Mouse (Mus musculus) embryonic facial prominence, embryonic 12.5 days (tissue): ENCODE measurements around the gene Spdye4a. TPM values are rescaled to one million over a fixed set of nuclear protein-coding genes. Genes with fewer than 3 reads are reported as not detected.
A peak's percentile ranks its signal among the peaks of the same experiment; 100 is the strongest.
"Not testable (repeated sequence)": the region's sequence is repeated elsewhere in the genome, so short reads cannot be mapped to it uniquely, and the experiment has no call there.

Experiments
- ATAC-seq: fragments of 200-750 bp; cut with Nextera tagmentation; 2 replicates; pipeline ENCODE4 v1.8.0; 2017; ENCODE audit not compliant: insufficient number of reproducible peaks, insufficient read depth, low FRiP score, low TSS enrichment
- H3K27ac ChIP-seq: fragments of 300-500 bp; sonication (generic); 2 replicates; pipeline ENCODE4 v1.5.1; 2016; ENCODE audit warnings: mild to moderate bottlenecking
- H3K27me3 ChIP-seq: fragments of 300-500 bp; sonication (generic); 2 replicates; pipeline ENCODE4 v1.6.1; 2016; ENCODE audit warnings: mild to moderate bottlenecking, moderate library complexity
- H3K36me3 ChIP-seq: fragments of 300-500 bp; sonication (generic); 2 replicates; pipeline ENCODE4 v1.6.1; 2016; ENCODE audit warnings: mild to moderate bottlenecking
- H3K4me1 ChIP-seq: fragments of 300-500 bp; sonication (generic); 2 replicates; pipeline ENCODE4 v1.6.1; 2016
- H3K4me2 ChIP-seq: fragments of 300-500 bp; sonication (generic); replicated peaks from 2 replicates; pipeline ENCODE4 v1.6.1; 2016; ENCODE audit warnings: mild to moderate bottlenecking, moderate library complexity
- H3K4me3 ChIP-seq: fragments of 300-500 bp; sonication (generic); 2 replicates; pipeline ENCODE4 v1.5.1; 2016; ENCODE audit warnings: mild to moderate bottlenecking
- H3K9ac ChIP-seq: fragments of 300-500 bp; sonication (generic); 2 replicates; pipeline ENCODE4 v1.6.1; 2016; ENCODE audit warnings: mild to moderate bottlenecking, moderate library complexity
- H3K9me3 ChIP-seq: fragments of 300-500 bp; sonication (generic); 2 replicates; pipeline ENCODE4 v1.6.1; 2016; ENCODE audit warnings: mild to moderate bottlenecking, moderate library complexity
- WGBS: fragments of 180-500 bp; shearing (Covaris S2); methylation state at CpG from one replicate; pipeline ENCODE4 v1.1.7; 2016; 5-methylcytosine and 5-hydroxymethylcytosine counted together
- polyA plus RNA-seq: library from polyadenylated mRNA; unstranded; fragments of >200 nt; fragmentation: Nextera tagmentation; extraction: Ambion mirVana; gene quantifications from 2 replicates; pipeline ENCODE4 v1.2.1, GENCODE M21; 2016

The Spdye4a gene
- polyA plus RNA-seq, 1 experiment from 2014 or later, result not detected

- no peak overlapping the region for H3K27ac ChIP-seq
- ATAC-seq, result no peak
- no peaks in the 10 kb centered on the region for H3K36me3 ChIP-seq
- no peak overlapping the region for H3K4me2 ChIP-seq
- no peak overlapping the region for H3K9ac ChIP-seq
- no peaks in the 10 kb centered on the region for H3K4me1 ChIP-seq
- H3K27me3 ChIP-seq, result no peaks in the 10 kb centered on the region
- no peak overlapping the region for H3K4me3 ChIP-seq
- H3K9me3 ChIP-seq, result no peaks in the 10 kb centered on the region
- 77% methylated on average over 1 of the region's 1 CpGs for WGBS
Measured at GRCm38 (mm10) chr5:143222287-143222686, 4.4 kb downstream of the Spdye4a start.

- H3K27me3 ChIP-seq, result no peaks in the 10 kb centered on the region
- no peak overlapping the region for H3K27ac ChIP-seq
- H3K4me3 ChIP-seq, result no peak overlapping the region
- no peak overlapping the region for H3K9ac ChIP-seq
- ATAC-seq, result no peak
- H3K9me3 ChIP-seq, result no peaks in the 10 kb centered on the region
- 74% methylated on average over 5 of the region's 5 CpGs for WGBS
- H3K4me1 ChIP-seq, result no peaks in the 10 kb centered on the region
- H3K36me3 ChIP-seq, result no peaks in the 10 kb centered on the region
- H3K4me2 ChIP-seq, result no peak overlapping the region
Measured at GRCm38 (mm10) chr5:143220996-143221395, 5.7 kb downstream of the Spdye4a start.

- no peak for ATAC-seq
- no peaks in the 10 kb centered on the region for H3K27me3 ChIP-seq
- no peaks in the 10 kb centered on the region for H3K4me1 ChIP-seq
- H3K4me2 ChIP-seq, result no peak overlapping the region
- H3K36me3 ChIP-seq, result no peaks in the 10 kb centered on the region
- no peaks in the 10 kb centered on the region for H3K9me3 ChIP-seq
- WGBS, result 87% methylated on average over 2 of the region's 2 CpGs
- no peak overlapping the region for H3K27ac ChIP-seq
- no peak overlapping the region for H3K9ac ChIP-seq
- no peak overlapping the region for H3K4me3 ChIP-seq
Measured at GRCm38 (mm10) chr5:143213832-143214231, 12.9 kb downstream of the Spdye4a start.

DNA sequence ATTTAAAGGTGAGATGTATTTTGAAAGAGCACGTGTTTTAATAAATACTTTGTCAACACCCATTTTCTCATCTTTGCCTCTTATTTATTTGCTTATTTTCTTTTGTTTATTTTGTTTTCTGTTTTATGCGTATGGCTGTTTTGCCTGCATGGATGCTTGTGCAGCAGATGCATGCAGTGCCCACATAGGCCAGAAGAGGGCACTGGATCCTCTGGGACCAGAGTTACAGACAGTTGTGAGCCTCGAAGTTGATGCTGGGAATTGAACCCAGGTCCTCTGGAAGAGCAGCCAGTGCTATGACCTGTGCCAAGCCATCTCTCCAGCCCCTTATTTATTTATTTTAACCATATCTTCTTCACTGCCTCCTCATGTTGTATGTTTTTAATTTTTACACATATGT, 21.7 kb downstream of the Spdye4a start:
- 79% methylated on average over 3 of the region's 3 CpGs for WGBS

GRCm38 (mm10) chr5:143196506-143196905, 30.2 kb downstream of the Spdye4a start:
- Histone ChIP-seq H3K9me3 (no peaks in the 10 kb centered on the region), H3K4me2 (no peak overlapping the region), H3K9ac (no peak overlapping the region), H3K4me3 (no peak overlapping the region), H3K4me1 (no peaks in the 10 kb centered on the region), H3K27me3 (no peaks in the 10 kb centered on the region), H3K27ac (no peak overlapping the region), H3K36me3 (no peaks in the 10 kb centered on the region)
- no peak for ATAC-seq
- WGBS, result 79% methylated on average over 4 of the region's 4 CpGs

More for the DNA sequence above, 21.7 kb downstream of the Spdye4a start:
- Histone ChIP-seq H3K4me2 (no peak overlapping the region), H3K9ac (no peak overlapping the region), H3K4me1 (no peaks in the 10 kb centered on the region), H3K27ac (no peak overlapping the region), H3K4me3 (no peak overlapping the region), H3K27me3 (no peaks in the 10 kb centered on the region), H3K36me3 (no peaks in the 10 kb centered on the region), H3K9me3 (no peaks in the 10 kb centered on the region)
- ATAC-seq, result no peak

- H3K4me1 ChIP-seq, result no peaks in the 10 kb centered on the region
- no peak overlapping the region for H3K27ac ChIP-seq
- H3K9me3 ChIP-seq, result no peaks in the 10 kb centered on the region
- no peak overlapping the region for H3K4me3 ChIP-seq
- WGBS, result 75% methylated on average over 2 of the region's 2 CpGs
- H3K9ac ChIP-seq, result no peak overlapping the region
- no peaks in the 10 kb centered on the region for H3K27me3 ChIP-seq
- H3K36me3 ChIP-seq, result no peaks in the 10 kb centered on the region
- ATAC-seq, result no peak
- H3K4me2 ChIP-seq, result no peak overlapping the region
Measured at GRCm38 (mm10) chr5:143195166-143195565, 31.5 kb downstream of the Spdye4a start.

- H3K36me3 ChIP-seq, H3K9ac ChIP-seq, H3K4me2 ChIP-seq, H3K9me3 ChIP-seq, H3K27me3 ChIP-seq, H3K27ac ChIP-seq, H3K4me1 ChIP-seq, ATAC-seq, H3K4me3 ChIP-seq: not testable (repeated sequence)
- WGBS, result 73% methylated on average over 8 of the region's 8 CpGs
Measured at GRCm38 (mm10) chr5:143194747-143195146, 31.9 kb downstream of the Spdye4a start.

- ATAC-seq, result no peak
- no peaks in the 10 kb centered on the region for H3K9me3 ChIP-seq
- no peak overlapping the region for H3K4me3 ChIP-seq
- H3K27ac ChIP-seq, result no peak overlapping the region
- H3K4me2 ChIP-seq, result no peak overlapping the region
- no peaks in the 10 kb centered on the region for H3K36me3 ChIP-seq
- H3K4me1 ChIP-seq, result no peaks in the 10 kb centered on the region
- no peaks in the 10 kb centered on the region for H3K27me3 ChIP-seq
- H3K9ac ChIP-seq, result no peak overlapping the region
- WGBS, result 92% methylated on average over 8 of the region's 8 CpGs
Measured at GRCm38 (mm10) chr5:143192806-143193205, 33.9 kb downstream of the Spdye4a start.

GRCm38 (mm10) chr5:143188014-143188413, 38.7 kb downstream of the Spdye4a start:
- not testable (repeated sequence) for ATAC-seq, H3K9me3 ChIP-seq, H3K9ac ChIP-seq, H3K36me3 ChIP-seq, H3K27me3 ChIP-seq, H3K27ac ChIP-seq, H3K4me1 ChIP-seq, H3K4me3 ChIP-seq, H3K4me2 ChIP-seq
- WGBS, result 82% methylated on average over 1 of the region's 1 CpGs

GRCm38 (mm10) chr5:143180255-143181076, 46.2 kb downstream of the Spdye4a start, which contains the start of the genes Rbak and Spdye4b:
Gene Rbak, minus strand, starts transcription at chr5:143180775.
Gene Spdye4b, plus strand, starts transcription at chr5:143181017.
- WGBS, result under 1% methylated on average over 58 of the region's 58 CpGs
- ATAC-seq, result peak; percentile 96

DNA sequence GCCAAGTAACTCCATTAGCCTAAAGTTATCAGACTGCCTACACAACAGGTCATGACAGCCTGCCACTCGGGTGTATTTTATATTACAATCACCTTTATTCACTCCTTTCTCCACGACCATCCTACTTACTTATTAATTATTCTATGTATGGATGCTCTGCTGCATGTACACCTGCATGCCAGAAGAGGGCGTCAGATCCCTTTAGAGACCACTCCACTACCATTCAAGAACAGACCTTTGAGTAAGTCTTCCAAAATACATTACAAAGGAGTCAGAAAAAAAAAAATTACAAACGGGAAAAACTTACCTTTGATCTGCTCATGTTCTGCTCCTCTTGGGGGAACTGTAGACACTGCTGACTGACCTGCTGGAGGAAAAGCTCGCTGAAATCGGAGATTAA, 47.5 kb downstream of the Spdye4a start:
- no peak overlapping the region for H3K27ac ChIP-seq
- peaks cover 42% of the 10 kb centered on the region for H3K36me3 ChIP-seq
- H3K4me3 ChIP-seq, result peak overlapping the region; percentile 86
- H3K27me3 ChIP-seq, result no peaks in the 10 kb centered on the region
- H3K4me2 ChIP-seq, result peak overlapping the region; percentile 93
- ATAC-seq, result no peak
- WGBS, result 38% methylated on average over 6 of the region's 6 CpGs
- H3K9me3 ChIP-seq, result 0 out of 2 replicates have a peak, but pooled peaks cover 3% of the 10 kb centered on the region
- peak overlapping the region; percentile 90; the same call in 1 of the 2 replicates for H3K9ac ChIP-seq
- H3K4me1 ChIP-seq, result peaks cover 12% of the 10 kb centered on the region

More at GRCm38 (mm10) chr5:143180255-143181076, 46.2 kb downstream of the Spdye4a start, which contains the start of the genes Rbak and Spdye4b:
- peak within 1 kb of the TSS; percentile 86 for H3K4me3 ChIP-seq
- peak within 1 kb of the TSS; percentile 93 for H3K4me2 ChIP-seq
- peak within 1 kb of the TSS; percentile 90 for H3K9ac ChIP-seq
- no peaks in the 10 kb centered on the region for H3K27me3 ChIP-seq
- peaks cover 12% of the 10 kb centered on the region for H3K4me1 ChIP-seq
- H3K36me3 ChIP-seq, result peaks cover 30% of the 10 kb centered on the region
- H3K27ac ChIP-seq, result peak within 1 kb of the TSS; percentile 80
- 0 out of 2 replicates have a peak, but pooled peaks cover 3% of the 10 kb centered on the region for H3K9me3 ChIP-seq

DNA sequence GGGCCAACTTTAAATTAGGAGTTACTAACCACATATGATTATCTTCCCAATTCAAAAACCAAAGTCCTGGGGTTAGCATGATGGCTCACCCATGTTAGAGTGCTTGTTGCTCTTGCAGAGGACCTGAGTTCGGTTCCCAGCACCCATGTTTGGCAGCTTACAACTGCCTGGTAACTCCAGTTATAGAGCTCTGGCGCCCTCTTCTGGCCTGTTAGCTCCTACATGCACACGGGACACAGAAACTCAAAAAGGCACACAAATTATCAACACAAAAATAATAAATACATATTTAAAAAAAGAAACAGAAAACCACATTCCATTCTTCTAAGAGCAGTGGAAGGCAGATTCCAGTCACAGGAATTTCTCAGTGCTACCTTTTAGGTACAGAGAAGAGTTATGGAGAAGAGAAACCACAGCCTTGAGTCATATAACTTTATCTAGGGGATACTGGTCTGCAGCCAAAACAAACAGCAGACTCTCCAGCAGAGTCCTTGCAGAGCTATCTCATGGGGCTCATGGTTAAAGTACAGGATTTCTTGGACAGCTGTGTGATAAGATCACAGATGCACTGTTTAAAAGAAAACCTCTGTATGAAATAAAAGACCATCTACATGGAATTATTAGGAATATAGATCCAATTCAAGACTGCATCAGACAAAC, 49.0 kb downstream of the Spdye4a start:
- no peak overlapping the region for H3K4me2 ChIP-seq
- H3K4me3 ChIP-seq, result no peak overlapping the region
- peaks cover 12% of the 10 kb centered on the region for H3K4me1 ChIP-seq
- H3K27ac ChIP-seq, result no peak overlapping the region
- H3K9ac ChIP-seq, result no peak overlapping the region
- 0 out of 2 replicates have a peak, but pooled peaks cover 3% of the 10 kb centered on the region for H3K9me3 ChIP-seq
- H3K27me3 ChIP-seq, result no peaks in the 10 kb centered on the region
- H3K36me3 ChIP-seq, result peaks cover 57% of the 10 kb centered on the region
- no peak for ATAC-seq
- 86% methylated on average over 3 of the region's 3 CpGs for WGBS
